Mouse (Mus musculus) midbrain, embryonic 10.5 days (tissue): Measurements from ENCODE around the gene Ftl1-ps1. TPM values are rescaled to one million over a fixed set of nuclear protein-coding genes. Genes with fewer than 3 reads are reported as not detected.

Experiments
- microRNA counts: library from miRNA; unstranded; fragments of <30 nt; microRNA quantifications from one replicate; lab custom pipeline; 2017
- microRNA-seq: library from miRNA; unstranded; fragments of <30 nt; microRNA quantifications from one replicate; pipeline ENCODE4, GENCODE M21; 2017
- polyA plus RNA-seq: library from polyadenylated mRNA; unstranded; fragments of >200 nt; fragmentation: Nextera tagmentation; extraction: Ambion mirVana; gene quantifications from 2 replicates; pipeline ENCODE4 v1.2.1, GENCODE M21; 2016

The Ftl1-ps1 gene
- polyA plus RNA-seq, 1 experiment from 2014 or later, result 89.2 TPM

MicroRNAs encoded within 50 kb of the gene (microRNA counts, 519-probe panel; counts per million panel counts)
- not detected for microRNA mmu-miR-692 (lab: Ali Mortazavi, UCI)

Small RNA genes within 50 kb of the gene (microRNA-seq; reads per million reads assigned to microRNA genes)
- not detected for gene Mir692-3

Other genes with a start within 250 kb of the Ftl1-ps1 start
- 79.2 and 88.7 TPM in 2 replicates for gene Exoc3, start 191.0 kb upstream of the Ftl1-ps1 start, polyA plus RNA-seq
- 1.8 and 2.0 TPM in 2 replicates for gene Ahrr, start 107.4 kb upstream of the Ftl1-ps1 start, polyA plus RNA-seq
- gene Pdcd6, start 82.1 kb upstream of the Ftl1-ps1 start, polyA plus RNA-seq, result 118 and 124 TPM in 2 replicates
- gene Sdha, start 49.4 kb upstream of the Ftl1-ps1 start, polyA plus RNA-seq, result 283 and 284 TPM in 2 replicates
- gene Ccdc127, start 49.4 kb upstream of the Ftl1-ps1 start, polyA plus RNA-seq, result 56.1 and 59.6 TPM in 2 replicates
- gene Lrrc14b, start 35.7 kb upstream of the Ftl1-ps1 start, polyA plus RNA-seq, result not detected in 2 replicates
- gene Zfp72, start 8.9 kb upstream of the Ftl1-ps1 start, polyA plus RNA-seq, result 3.9 and 5.1 TPM in 2 replicates
- gene Zfp825, start 94.3 kb downstream of the Ftl1-ps1 start, polyA plus RNA-seq, result 20.2 and 21.2 TPM in 2 replicates
- gene Erap1, start 239.9 kb downstream of the Ftl1-ps1 start, polyA plus RNA-seq, result 3.8 and 4.2 TPM in 2 replicates